Mouse (Mus musculus) limb, embryonic 15.5 days (tissue): ENCODE measurements around the gene Ptcd2. TPM values are rescaled to one million over a fixed set of nuclear protein-coding genes. Genes with fewer than 3 reads are reported as not detected.

Experiments used
- polyA plus RNA-seq: library from polyadenylated mRNA; unstranded; fragments of >200 nt; fragmentation: Nextera tagmentation; extraction: Ambion mirVana; gene quantifications from 2 replicates; pipeline ENCODE4 v1.2.1, GENCODE M21; 2015

Gene Ptcd2
- polyA plus RNA-seq, 1 experiment from 2014 or later: 40.3 TPM

Other genes starting within 250 kb of the Ptcd2 start
- 0.62 and 0.67 TPM in 2 replicates for gene Zfp366, start 159.9 kb downstream of the Ptcd2 start, polyA plus RNA-seq
- 50.2 and 52.0 TPM in 2 replicates for gene Mrps27, start 81 bp upstream of the Ptcd2 start, polyA plus RNA-seq
- gene Map1b, start 171.8 kb upstream of the Ptcd2 start, polyA plus RNA-seq: 127 and 137 TPM in 2 replicates